In the genomic region with DNA sequence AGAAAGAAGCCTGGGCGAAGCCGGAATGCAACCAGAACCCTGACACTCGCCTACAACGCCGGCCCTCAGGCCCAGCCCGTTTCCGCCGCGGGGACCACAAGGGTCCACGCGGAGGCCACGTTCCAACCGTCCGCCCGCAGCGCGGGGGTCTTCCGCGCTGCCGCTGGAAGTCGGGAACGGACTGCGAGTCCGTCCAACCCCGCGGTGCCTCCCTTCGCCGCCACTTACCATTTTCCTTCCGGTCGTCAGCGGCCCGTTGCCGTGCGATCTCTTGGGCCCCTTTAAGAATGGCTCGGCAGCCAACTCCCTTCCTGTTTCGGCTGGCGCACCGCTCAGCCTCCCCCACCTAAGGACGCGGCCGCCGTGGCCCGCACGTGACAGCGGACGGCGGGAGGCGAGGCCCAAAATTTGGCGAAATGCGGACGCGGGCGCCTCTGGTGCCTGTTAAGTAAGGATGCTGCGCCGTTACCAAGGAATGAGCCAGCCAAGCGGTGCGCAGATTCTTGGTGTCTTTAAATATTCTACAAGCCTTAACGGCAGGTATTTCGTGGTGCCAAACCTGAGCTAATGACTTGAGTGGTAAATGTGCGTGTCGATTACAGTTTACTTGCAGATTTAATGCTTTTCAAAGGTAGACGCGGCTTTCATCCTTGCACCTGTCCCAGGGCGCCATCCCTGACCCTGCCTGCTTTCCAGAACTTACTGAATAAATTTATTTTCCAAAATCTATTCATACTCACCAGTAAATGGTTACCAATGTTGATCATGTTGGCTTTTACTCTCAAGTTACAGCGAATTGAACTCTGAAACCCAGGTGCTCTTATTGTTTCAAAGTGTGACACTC, we compare ENCODE assay signal across 8 mouse cellular contexts. TPM values are rescaled to one million over a fixed set of nuclear protein-coding genes. Genes with fewer than 3 reads are reported as not detected.
DNase-seq lines count a peak whose midpoint lies in the region; ATAC-seq and TF ChIP-seq lines count a peak whose summit lies in the region.

A gene (minus strand): TSS at position 370 of the 844 bp plus-strand sequence.

- H3K27ac ChIP-seq in gastrocnemius, adult 2 months = peak within 1 kb of the TSS; percentile 100
- peak within 1 kb of the TSS; percentile 90 for H3K27ac ChIP-seq in hindbrain, postnatal 0 days

- H3K4me3 ChIP-seq in gastrocnemius, adult 2 months = peak within 1 kb of the TSS; percentile 97
- H3K4me3 ChIP-seq in hindbrain, postnatal 0 days (ENCODE audit: low read length) = peak within 1 kb of the TSS; percentile 97
- peak within 1 kb of the TSS; percentile 96 for H3K4me3 ChIP-seq in megakaryocyte, embryonic 14.5 days (replicated peaks)

- H3K9me3 ChIP-seq in hindbrain, postnatal 0 days (ENCODE audit: low read length) = no peaks in the 10 kb centered on the region
- peaks cover 6% of the 10 kb centered on the region for H3K9me3 ChIP-seq in megakaryocyte, embryonic 14.5 days

- no peaks in the 10 kb centered on the region for H3K27me3 ChIP-seq in hindbrain, postnatal 0 days (ENCODE audit: insufficient read depth, low read length)
- no peaks in the 10 kb centered on the region for H3K27me3 ChIP-seq in megakaryocyte, embryonic 14.5 days (replicated peaks)

- no peaks in the 10 kb centered on the region for H3K36me3 ChIP-seq in hindbrain, postnatal 0 days (ENCODE audit: insufficient read depth, low read length)
- H3K36me3 ChIP-seq in megakaryocyte, embryonic 14.5 days (replicated peaks; ENCODE audit: low read length) = peaks cover 3% of the 10 kb centered on the region

- peaks cover 14% of the 10 kb centered on the region; the same call in 1 of the 2 replicates for H3K4me1 ChIP-seq in hindbrain, postnatal 0 days (ENCODE audit: insufficient read depth, low read length)
- H3K4me1 ChIP-seq in megakaryocyte, embryonic 14.5 days = peaks cover 39% of the 10 kb centered on the region

- ATAC-seq in common myeloid progenitor, adult 5-6 weeks (replicated peaks; ENCODE audit: low read depth, poor library complexity, severe bottlenecking) = peak; percentile 96
- peak; percentile 99 for ATAC-seq in hindbrain, postnatal 0 days

- peak within 1 kb of the TSS; percentile 92 for H3K9ac ChIP-seq in hindbrain, postnatal 0 days (replicated peaks; ENCODE audit: low read length)

- WGBS in hindbrain, postnatal 0 days = under 1% methylated on average over 65 of the region's 65 CpGs

- peak; percentile 40 for TF ChIP-seq CTCF in gastrocnemius, adult 2 months (IDR thresholded peaks at IDR 0.05)
- peak; percentile 52 for TF ChIP-seq CTCF in hindbrain, postnatal 0 days (IDR thresholded peaks at IDR 0.05; ENCODE audit: low read depth)

- H3K4me2 ChIP-seq in hindbrain, postnatal 0 days (ENCODE audit: low read depth, low read length) = peak within 1 kb of the TSS; percentile 91

- DNase-seq in ZHBTc4 (ENCODE audit: low read depth, low spot score) = peak; percentile 96
- peak; percentile 98 for DNase-seq in gastrocnemius, adult 2 months
- peak; percentile 97 for DNase-seq in hindbrain, postnatal 0 days (ENCODE audit: low spot score)
- peak; percentile 95 to 97 for DNase-seq in left cerebral cortex, adult 8-10 months (ENCODE audit: low spot score in 2 of 2)
- peak; percentile 97 to 98 for DNase-seq in right cerebral cortex, postnatal 10 days (ENCODE audit: low spot score in 2 of 2)
- DNase-seq in urinary bladder, postnatal 25 days (ENCODE audit: low spot score) = peak; percentile 97

- intact Hi-C loops in gastrocnemius, adult 2 months (cut with DNase I) = loop anchor here (5.0 kb wide), 2 partner anchors 35 to 60 kb away; a partner anchor contains a TSS

RNA-seq across cellular contexts. Expression of the gene that starts here (rescaled TPM):
- 79.2 and 94.4 TPM in 2 replicates for total RNA-seq in common myeloid progenitor, adult 5-6 weeks (2017)
- total RNA-seq in gastrocnemius, adult 2 months (2021) = 10 to 100 TPM; 19.4 to 20.8 TPM
- 121 and 126 TPM in 2 replicates for total RNA-seq in hindbrain, postnatal 0 days (2014; rRNA removed)
- 113 and 117 TPM in 2 replicates for polyA plus RNA-seq in hindbrain, postnatal 0 days (2015; fragmentation: Nextera tagmentation; extraction: Ambion mirVana)
- 100 to 1,000 TPM; 125 to 141 (median 132) TPM for total RNA-seq in left cerebral cortex, adult 8-10 months (2022)
- polyA plus RNA-seq in megakaryocyte, embryonic 14.5 days (2012; ENCODE audit: insufficient read depth, low replicate concordance) = 0.55 TPM in 1 of 2 replicates, not detected in the other

Comparison
In these comparisons a context has a peak if more than half of its experiments do, and no peak if none do; other contexts are left out.
1. Peak in every context shown above with its lines: DNase-seq, ATAC-seq, H3K4me3 ChIP-seq and H3K27ac ChIP-seq.
2. RNA of the gene that starts here (polyA plus RNA-seq): 113 to 117 TPM in hindbrain, postnatal 0 days; 0.55 TPM in megakaryocyte, embryonic 14.5 days; every median in the first group is over 10 times any median in the second.